Mouse (Mus musculus) midbrain, embryonic 15.5 days (tissue): ENCODE measurements around the gene Itpk1. TPM values are rescaled to one million over a fixed set of nuclear protein-coding genes. Genes with fewer than 3 reads are reported as not detected.
"Not testable (repeated sequence)": the region's sequence is repeated elsewhere in the genome, so short reads cannot be mapped to it uniquely, and the experiment has no call there.

Experiments
- ATAC-seq: fragments of 200-750 bp; cut with Nextera tagmentation; replicated peaks from 2 replicates; pipeline ENCODE4 v1.8.0; 2017; ENCODE audit warnings: moderate TSS enrichment
- H3K27ac ChIP-seq: fragments of 300-500 bp; sonication (generic); 2 replicates; pipeline ENCODE4 v1.5.1; 2015; ENCODE audit warnings: mild to moderate bottlenecking, inconsistent platforms
- H3K27me3 ChIP-seq: fragments of 300-500 bp; sonication (generic); replicated peaks from 2 replicates; pipeline ENCODE4 v1.6.1; 2015; ENCODE audit warnings: inconsistent platforms
- H3K36me3 ChIP-seq: fragments of 300-500 bp; sonication (generic); replicated peaks from 2 replicates; pipeline ENCODE4 v1.6.1; 2015; ENCODE audit warnings: inconsistent platforms
- H3K4me1 ChIP-seq: fragments of 300-500 bp; sonication (generic); 2 replicates; pipeline ENCODE4 v1.6.1; 2015; ENCODE audit warnings: inconsistent platforms
- H3K4me2 ChIP-seq: fragments of 300-500 bp; sonication (generic); 2 replicates; pipeline ENCODE4 v1.6.1; 2015; ENCODE audit warnings: inconsistent platforms, mild to moderate bottlenecking, moderate library complexity
- H3K4me3 ChIP-seq: fragments of 300-500 bp; sonication (generic); 2 replicates; pipeline ENCODE4 v1.5.1; 2015; ENCODE audit warnings: mild to moderate bottlenecking, inconsistent platforms
- H3K9ac ChIP-seq: fragments of 300-500 bp; sonication (generic); 2 replicates; pipeline ENCODE4 v1.6.1; 2015; ENCODE audit warnings: mild to moderate bottlenecking, inconsistent platforms
- H3K9me3 ChIP-seq: fragments of 300-500 bp; sonication (generic); 2 replicates; pipeline ENCODE4 v1.6.1; 2016; ENCODE audit warnings: inconsistent platforms
- WGBS: fragments of 180-500 bp; shearing (Covaris S2); methylation state at CpG from one replicate; pipeline ENCODE4 v1.1.7; 2015; ENCODE audit warnings: mixed read lengths; 5-methylcytosine and 5-hydroxymethylcytosine counted together
- polyA plus RNA-seq: library from polyadenylated mRNA; unstranded; fragments of >200 nt; fragmentation: Nextera tagmentation; extraction: Ambion mirVana; gene quantifications from 2 replicates; pipeline ENCODE4 v1.2.1, GENCODE M21; 2015

The Itpk1 gene
- polyA plus RNA-seq, 1 experiment from 2014 or later = 34.1 TPM

GRCm38 (mm10) chr12:102646586-102647260 lies 58.0 kb downstream of the Itpk1 start:
- no peaks in the 10 kb centered on the region for H3K36me3 ChIP-seq
- no peak overlapping the region for H3K4me2 ChIP-seq
- H3K27me3 ChIP-seq = no peaks in the 10 kb centered on the region
- H3K4me1 ChIP-seq = no peaks in the 10 kb centered on the region
- no peak overlapping the region for H3K9ac ChIP-seq
- WGBS = 87% methylated on average over 7 of the region's 7 CpGs
- no peak overlapping the region for H3K27ac ChIP-seq
- H3K4me3 ChIP-seq = no peak overlapping the region
- no peaks in the 10 kb centered on the region for H3K9me3 ChIP-seq
- no peak for ATAC-seq

- Histone ChIP-seq H3K4me2 (no peak overlapping the region), H3K27ac (no peak overlapping the region), H3K9ac (no peak overlapping the region), H3K27me3 (no peaks in the 10 kb centered on the region), H3K36me3 (no peaks in the 10 kb centered on the region), H3K4me3 (no peak overlapping the region), H3K9me3 (no peaks in the 10 kb centered on the region), H3K4me1 (no peaks in the 10 kb centered on the region)
- 90% methylated on average over 6 of the region's 6 CpGs for WGBS
- no peak for ATAC-seq
These were observed 58.7 kb downstream of the Itpk1 start for GRCm38 (mm10) chr12:102645911-102646585.

GRCm38 (mm10) chr12:102643316-102643715 lies 61.4 kb downstream of the Itpk1 start:
- Histone ChIP-seq H3K4me1 (peaks cover 17% of the 10 kb centered on the region), H3K27me3 (no peaks in the 10 kb centered on the region), H3K9me3 (no peaks in the 10 kb centered on the region), H3K36me3 (no peaks in the 10 kb centered on the region), H3K4me3 (no peak overlapping the region), H3K9ac (no peak overlapping the region), H3K4me2 (no peak overlapping the region), H3K27ac (no peak overlapping the region)
- 70% methylated on average over 6 of the region's 6 CpGs for WGBS
- 0 out of 2 replicates have a peak, but pooled peaks have one; percentile 21 for ATAC-seq

GRCm38 (mm10) chr12:102640436-102641163 lies 64.1 kb downstream of the Itpk1 start:
- Histone ChIP-seq H3K4me1 (peaks cover 17% of the 10 kb centered on the region), H3K36me3 (no peaks in the 10 kb centered on the region), H3K27ac (0 out of 2 replicates have a peak overlapping the region, but pooled peaks have one; percentile 42), H3K27me3 (no peaks in the 10 kb centered on the region), H3K9me3 (no peaks in the 10 kb centered on the region), H3K4me2 (no peak overlapping the region), H3K4me3 (no peak overlapping the region), H3K9ac (no peak overlapping the region)
- WGBS = 21% methylated on average over 9 of the region's 9 CpGs
- ATAC-seq = peak; percentile 43; the same call in 1 of the 2 replicates

- Histone ChIP-seq H3K4me1 (peaks cover 17% of the 10 kb centered on the region), H3K27me3 (no peaks in the 10 kb centered on the region), H3K4me2 (no peak overlapping the region), H3K9ac (no peak overlapping the region), H3K27ac (no peak overlapping the region), H3K9me3 (no peaks in the 10 kb centered on the region), H3K4me3 (no peak overlapping the region), H3K36me3 (no peaks in the 10 kb centered on the region)
- no peak for ATAC-seq
- WGBS = 59% methylated on average over 3 of the region's 3 CpGs
These were observed 65.9 kb downstream of the Itpk1 start for GRCm38 (mm10) chr12:102638878-102639277.

- no peaks in the 10 kb centered on the region for H3K27me3 ChIP-seq
- no peak for ATAC-seq
- H3K4me1 ChIP-seq = peaks cover 18% of the 10 kb centered on the region
- no peak overlapping the region for H3K4me3 ChIP-seq
- H3K36me3 ChIP-seq = no peaks in the 10 kb centered on the region
- no peak overlapping the region for H3K27ac ChIP-seq
- H3K4me2 ChIP-seq = no peak overlapping the region
- H3K9ac ChIP-seq = no peak overlapping the region
- H3K9me3 ChIP-seq = no peaks in the 10 kb centered on the region
- 86% methylated on average over 10 of the region's 10 CpGs for WGBS
These were observed 67.5 kb downstream of the Itpk1 start for GRCm38 (mm10) chr12:102637235-102637634.

GRCm38 (mm10) chr12:102634436-102635050 lies 70.2 kb downstream of the Itpk1 start:
- H3K4me1 ChIP-seq = peaks cover 17% of the 10 kb centered on the region
- no peak overlapping the region for H3K4me3 ChIP-seq
- no peak overlapping the region for H3K9ac ChIP-seq
- H3K36me3 ChIP-seq = no peaks in the 10 kb centered on the region
- no peaks in the 10 kb centered on the region for H3K9me3 ChIP-seq
- H3K4me2 ChIP-seq = no peak overlapping the region
- no peak overlapping the region for H3K27ac ChIP-seq
- WGBS = 63% methylated on average over 19 of the region's 20 CpGs
- no peak for ATAC-seq
- no peaks in the 10 kb centered on the region for H3K27me3 ChIP-seq

GRCm38 (mm10) chr12:102633083-102633501 lies 71.6 kb downstream of the Itpk1 start:
- Histone ChIP-seq H3K9ac (no peak overlapping the region), H3K9me3 (no peaks in the 10 kb centered on the region)
- ATAC-seq = no peak

GRCm38 (mm10) chr12:102631690-102632089 lies 73.0 kb downstream of the Itpk1 start:
- H3K9ac ChIP-seq = no peak overlapping the region
- no peak overlapping the region for H3K4me3 ChIP-seq
- no peaks in the 10 kb centered on the region for H3K27me3 ChIP-seq
- peaks cover 9% of the 10 kb centered on the region for H3K4me1 ChIP-seq
- peak overlapping the region; percentile 66 for H3K27ac ChIP-seq
- peak; percentile 67 for ATAC-seq
- H3K36me3 ChIP-seq = no peaks in the 10 kb centered on the region
- H3K9me3 ChIP-seq = no peaks in the 10 kb centered on the region
- 34% methylated on average over 8 of the region's 8 CpGs for WGBS
- H3K4me2 ChIP-seq = no peak overlapping the region

More at GRCm38 (mm10) chr12:102633083-102633501, 71.6 kb downstream of the Itpk1 start:
- Histone ChIP-seq H3K4me1 (peaks cover 9% of the 10 kb centered on the region), H3K27me3 (no peaks in the 10 kb centered on the region), H3K4me2 (no peak overlapping the region), H3K36me3 (no peaks in the 10 kb centered on the region), H3K27ac (no peak overlapping the region), H3K4me3 (no peak overlapping the region)
- 44% methylated on average over 4 of the region's 4 CpGs for WGBS

GRCm38 (mm10) chr12:102630471-102630870 lies 74.3 kb downstream of the Itpk1 start:
- H3K4me3 ChIP-seq, H3K4me1 ChIP-seq, H3K27ac ChIP-seq, H3K36me3 ChIP-seq, H3K27me3 ChIP-seq, H3K4me2 ChIP-seq, H3K9me3 ChIP-seq, ATAC-seq, H3K9ac ChIP-seq: not testable (repeated sequence)
- 93% methylated on average over 9 of the region's 9 CpGs for WGBS

- H3K4me3 ChIP-seq = no peak overlapping the region
- H3K9ac ChIP-seq = no peak overlapping the region
- H3K27me3 ChIP-seq = no peaks in the 10 kb centered on the region
- no peaks in the 10 kb centered on the region for H3K36me3 ChIP-seq
- ATAC-seq = no peak
- no peak overlapping the region for H3K27ac ChIP-seq
- peaks cover 9% of the 10 kb centered on the region for H3K4me1 ChIP-seq
- H3K9me3 ChIP-seq = no peaks in the 10 kb centered on the region
- 91% methylated on average over 9 of the region's 9 CpGs for WGBS
- no peak overlapping the region for H3K4me2 ChIP-seq
These were observed 76.5 kb downstream of the Itpk1 start for GRCm38 (mm10) chr12:102628221-102628620.

- Histone ChIP-seq H3K36me3 (no peaks in the 10 kb centered on the region), H3K4me1 (peaks cover 9% of the 10 kb centered on the region; the same call in 1 of the 2 replicates), H3K4me2 (no peak overlapping the region), H3K4me3 (no peak overlapping the region), H3K27ac (no peak overlapping the region), H3K9me3 (no peaks in the 10 kb centered on the region), H3K27me3 (no peaks in the 10 kb centered on the region), H3K9ac (no peak overlapping the region)
- no peak for ATAC-seq
- 90% methylated on average over 5 of the region's 5 CpGs for WGBS
These were observed 77.2 kb downstream of the Itpk1 start for GRCm38 (mm10) chr12:102627545-102627944.
